Mouse (Mus musculus) spleen, postnatal 14 days (tissue): ENCODE results near the gene Actb.

Experiments used
- DNase-seq, 2 experiments: peaks; one replicate each; pipeline ENCODE4 v3.0.0; 2021 to 2022; ENCODE audit warnings: low spot score in 2 of 2

The Actb gene

GRCm38 (mm10) chr5:142877337-142878280, 28.9 kb downstream of the Actb start:
- peak; percentile 75 to 89 for DNase-seq

GRCm38 (mm10) chr5:142876896-142877295, 29.7 kb downstream of the Actb start:
- DNase-seq = no peak

GRCm38 (mm10) chr5:142875513-142875905, 31.0 kb downstream of the Actb start:
- no peak for DNase-seq

- DNase-seq = no peak
Measured at GRCm38 (mm10) chr5:142874791-142875512, 31.6 kb downstream of the Actb start.

- DNase-seq = no peak
Measured at GRCm38 (mm10) chr5:142873718-142874117, 32.8 kb downstream of the Actb start.

GRCm38 (mm10) chr5:142871765-142872164, 34.8 kb downstream of the Actb start:
- DNase-seq = no peak

- DNase-seq = no peak
Measured at GRCm38 (mm10) chr5:142869463-142869862, 37.1 kb downstream of the Actb start.

- DNase-seq = no peak
Measured at GRCm38 (mm10) chr5:142857763-142858229, 48.8 kb downstream of the Actb start.

GRCm38 (mm10) chr5:142856408-142856807, 50.1 kb downstream of the Actb start:
- DNase-seq = no peak

- peak in 1 of 2 experiments; percentile 33 for DNase-seq
Measured at GRCm38 (mm10) chr5:142854877-142855276, 51.7 kb downstream of the Actb start.

- no peak for DNase-seq
Measured at GRCm38 (mm10) chr5:142853585-142853984, 53.0 kb downstream of the Actb start.
